Mouse (Mus musculus): ENCODE measurements at regions not wholly inside any gene's neighbourhood (a gene's known extent, or its start where the extent isn't known, plus 50 kb on each side); places are given as distances from the start of the nearest gene placed in this dataset.

- TF ChIP-seq CTCF (IDR thresholded peaks at IDR 0.05; ENCODE audit: borderline replicate concordance, insufficient read depth, low read depth, low read length) (no peak), POLR2A (IDR thresholded peaks at IDR 0.05; ENCODE audit: borderline replicate concordance, insufficient read depth, low read length) (no peak)
These were observed 300.9 kb upstream of the Dcn start for GRCm38 (mm10) chr10:97178468-97178867.
